Comparison of ENCODE assay signal across 25 mouse cellular contexts in genomic region chr13:21250074-21250681, GRCm38 (mm10). TPM values are rescaled to one million over a fixed set of nuclear protein-coding genes. Genes with fewer than 3 reads are reported as not detected.
DNase-seq lines count a peak whose midpoint lies in the region; ATAC-seq and TF ChIP-seq lines count a peak whose summit lies in the region.
"Had no signal": no experiment of that assay in that cellular context is flagged by ENCODE, and none has a peak within 500 bp of the region (broad histone marks: within the 10 kb centered on the region; RNA-seq: fewer than 3 reads in every experiment).

No protein-coding gene starts in this region.

- H3K9ac ChIP-seq in ES-Bruce4 (ENCODE audit: low read depth, poor library complexity, severe bottlenecking), result peak overlapping the region; percentile 80
- no peak overlapping the region for H3K9ac ChIP-seq in liver, embryonic 13.5 days
- H3K9ac ChIP-seq in heart, adult 2 months (ENCODE audit: low read depth, low read length), result no peak overlapping the region
- H3K9ac ChIP-seq: hindbrain, embryonic 12.5 days; lung, embryonic 15.5 days had no signal

- H3K27ac ChIP-seq in heart, embryonic 10.5 days, result no peak overlapping the region
- no peak overlapping the region for H3K27ac ChIP-seq in ES-Bruce4 (ENCODE audit: insufficient read depth, low read length)
- H3K27ac ChIP-seq in liver, embryonic 13.5 days, result no peak overlapping the region
- no peak overlapping the region for H3K27ac ChIP-seq in heart, adult 2 months
- H3K27ac ChIP-seq: hindbrain, embryonic 12.5 days; lung, embryonic 15.5 days had no signal

- no peaks in the 10 kb centered on the region for H3K36me3 ChIP-seq in heart, embryonic 10.5 days
- H3K36me3 ChIP-seq in ES-Bruce4 (ENCODE audit: control insufficient read depth, insufficient read depth, low read length, poor library complexity, severe bottlenecking), result no peaks in the 10 kb centered on the region
- no peaks in the 10 kb centered on the region for H3K36me3 ChIP-seq in liver, embryonic 13.5 days
- H3K36me3 ChIP-seq in heart, adult 2 months (ENCODE audit: control insufficient read depth, insufficient read depth, low read length), result no peaks in the 10 kb centered on the region
- H3K36me3 ChIP-seq: G1E; hindbrain, embryonic 12.5 days; lung, embryonic 15.5 days had no signal

- no peaks in the 10 kb centered on the region for H3K9me3 ChIP-seq in heart, embryonic 10.5 days
- no peaks in the 10 kb centered on the region for H3K9me3 ChIP-seq in ES-Bruce4 (replicated peaks; ENCODE audit: control insufficient read depth, insufficient read depth, low read length, poor library complexity, severe bottlenecking)
- H3K9me3 ChIP-seq in liver, embryonic 13.5 days (replicated peaks), result no peaks in the 10 kb centered on the region
- H3K9me3 ChIP-seq: G1E; hindbrain, embryonic 12.5 days; lung, embryonic 15.5 days had no signal

- TF ChIP-seq CTCF in ES-Bruce4 (IDR thresholded peaks at IDR 0.05; ENCODE audit: low read depth, low read length), result no peak
- no peak for TF ChIP-seq CTCF in heart, adult 2 months (IDR thresholded peaks at IDR 0.05)

- WGBS in heart, embryonic 10.5 days, result 28% methylated on average over 9 of the region's 9 CpGs
- WGBS in liver, embryonic 13.5 days (ENCODE audit: insufficient replicate concordance), result 24% methylated on average over 9 of the region's 9 CpGs
- 70% methylated on average over 9 of the region's 9 CpGs for WGBS in heart, adult 2 months

- H3K79me2 ChIP-seq in heart, adult 2 months (replicated peaks; ENCODE audit: control insufficient read depth, insufficient read depth, low read length), result no peaks in the 10 kb centered on the region

- H3K27me3 ChIP-seq in heart, embryonic 10.5 days (ENCODE audit: insufficient read depth, poor library complexity, severe bottlenecking), result peaks cover 5% of the 10 kb centered on the region; the same call in 1 of the 2 replicates
- H3K27me3 ChIP-seq in ES-Bruce4 (ENCODE audit: control insufficient read depth, insufficient read depth, low read length, poor library complexity, severe bottlenecking), result no peaks in the 10 kb centered on the region
- H3K27me3 ChIP-seq in liver, embryonic 13.5 days, result peaks cover 11% of the 10 kb centered on the region
- peaks cover 2% of the 10 kb centered on the region for H3K27me3 ChIP-seq in heart, adult 2 months (ENCODE audit: control insufficient read depth, insufficient read depth, low read length)

- peak overlapping the region; percentile 42 for H3K4me3 ChIP-seq in heart, embryonic 10.5 days
- peak overlapping the region; percentile 66 for H3K4me3 ChIP-seq in ES-Bruce4 (ENCODE audit: low read depth, low read length)
- H3K4me3 ChIP-seq in liver, embryonic 13.5 days (replicated peaks), result no peak overlapping the region; the same call in 1 of the 2 replicates
- no peak overlapping the region for H3K4me3 ChIP-seq in heart, adult 2 months
- H3K4me3 ChIP-seq: hindbrain, embryonic 12.5 days; lung, embryonic 15.5 days; megakaryocyte, embryonic 14.5 days had no signal

- no peak for DNase-seq in heart, embryonic 10.5 days (ENCODE audit: low spot score)
- DNase-seq in heart, postnatal 36 days, result no peak
- peak; percentile 68 for DNase-seq in embryo, embryonic 10.5 days (ENCODE audit: low spot score)
- DNase-seq in liver, embryonic 13.5 days, result peak; percentile 49
- DNase-seq in thymus, adult 18-20 months, result no peak
- no peak for DNase-seq in heart, adult 2 months
- DNase-seq in cerebellum, postnatal 25 days, result no peak
- DNase-seq: adrenal gland, adult 8-10 months; cerebellum, postnatal 10 days; kidney, adult 9 months; kidney, postnatal 36 days; layer of hippocampus, adult 9-11 months; right cerebral cortex, postnatal 14 days had no signal

- ATAC-seq in liver, embryonic 13.5 days (ENCODE audit: low read depth), result no peak
- ATAC-seq: inflammation-experienced regulatory T-cells, adult 6 months had no signal

- TF ChIP-seq EP300 in ES-Bruce4 (IDR thresholded peaks at IDR 0.05; ENCODE audit: insufficient read depth, low read depth, low read length), result no peak
- TF ChIP-seq EP300 in heart, adult 2 months (IDR thresholded peaks at IDR 0.05; ENCODE audit: insufficient read depth, low read depth, low read length), result no peak

- peak overlapping the region; percentile 25 for H3K4me2 ChIP-seq in liver, embryonic 13.5 days
- H3K4me2 ChIP-seq: hindbrain, embryonic 12.5 days; lung, embryonic 15.5 days had no signal

- H3K4me1 ChIP-seq in heart, embryonic 10.5 days, result 0 out of 2 replicates have a peak, but pooled peaks cover 4% of the 10 kb centered on the region
- H3K4me1 ChIP-seq in ES-Bruce4 (ENCODE audit: control insufficient read depth, insufficient read depth, low read length), result no peaks in the 10 kb centered on the region
- H3K4me1 ChIP-seq in liver, embryonic 13.5 days (replicated peaks), result peaks cover 13% of the 10 kb centered on the region
- H3K4me1 ChIP-seq in heart, adult 2 months (ENCODE audit: control insufficient read depth, insufficient read depth, low read length), result no peaks in the 10 kb centered on the region; the same call in 1 of the 2 replicates
- H3K4me1 ChIP-seq: hindbrain, embryonic 12.5 days had no signal

- intact Hi-C loops in heart, postnatal 36 days (cut with DNase I), result no loop called here
- intact Hi-C loops in heart, adult 2 months (cut with DNase I), result no loop called here

- no peak for TF ChIP-seq POLR2A in ES-Bruce4 (IDR thresholded peaks at IDR 0.05; ENCODE audit: insufficient read depth, low read length)
- TF ChIP-seq POLR2A in heart, adult 2 months (IDR thresholded peaks at IDR 0.05; ENCODE audit: insufficient read depth, low read depth, low read length), result no peak

RNA-seq across cellular contexts. Expression of gene Gpx5, which starts 42.4 kb away (rescaled TPM):
- not detected in 2 replicates for polyA plus RNA-seq in heart, embryonic 10.5 days (2016; fragmentation: Nextera tagmentation; extraction: Ambion mirVana)
- not detected for total RNA-seq in heart, postnatal 36 days (2021)
- polyA plus RNA-seq in ES-Bruce4 (2011; ENCODE audit: insufficient read depth, insufficient read length, low read depth, missing spikeins), result not detected in 2 replicates
- polyA plus RNA-seq in liver, embryonic 13.5 days (2015; fragmentation: Nextera tagmentation; extraction: Ambion mirVana), result not detected in 2 replicates
- not detected for total RNA-seq in heart, adult 2 months (2021)
- polyA plus RNA-seq in heart, adult 2 months (2012; rRNA removed), result not detected in 2 replicates
- total RNA-seq: adrenal gland, adult 8-10 months; midbrain, postnatal 0 days had no signal
- polyA plus RNA-seq: embryonic facial prominence, embryonic 14.5 days; forebrain, embryonic 11.5 days; G1E; heart, embryonic 14.5 days; hindbrain, embryonic 12.5 days; inflammation-experienced regulatory T-cells, adult 6 months; lung, embryonic 15.5 days; midbrain, postnatal 0 days; neural tube, embryonic 11.5 days; stomach, embryonic 16.5 days had no signal

Comparison
In these comparisons a context has a peak if more than half of its experiments do, and no peak if none do; other contexts are left out.
1. H3K4me3 ChIP-seq: peak in heart, embryonic 10.5 days (single experiment) and ES-Bruce4 (single experiment); none in liver, embryonic 13.5 days (single experiment) and heart, adult 2 months (single experiment).
2. DNase-seq: peak in embryo, embryonic 10.5 days (single experiment) and liver, embryonic 13.5 days (single experiment); none in heart, embryonic 10.5 days (single experiment), heart, postnatal 36 days (0 of 2), thymus, adult 18-20 months (0 of 2), heart, adult 2 months (0 of 2) and cerebellum, postnatal 25 days (0 of 2).